Mouse (Mus musculus): ENCODE results near the gene Cdhr2. TPM values are rescaled to one million over a fixed set of nuclear protein-coding genes. Genes with fewer than 3 reads are reported as not detected.

The Cdhr2 gene
- not detected in 2 replicates for total RNA-seq (2012; rRNA removed)
- not detected for polyA plus RNA-seq (2012; ENCODE audit: insufficient read depth in 1 of 2, insufficient read length in 2 of 2, low read depth in 1 of 2, low replicate concordance in 2 of 2, missing spikeins in 1 of 2)

DNA sequence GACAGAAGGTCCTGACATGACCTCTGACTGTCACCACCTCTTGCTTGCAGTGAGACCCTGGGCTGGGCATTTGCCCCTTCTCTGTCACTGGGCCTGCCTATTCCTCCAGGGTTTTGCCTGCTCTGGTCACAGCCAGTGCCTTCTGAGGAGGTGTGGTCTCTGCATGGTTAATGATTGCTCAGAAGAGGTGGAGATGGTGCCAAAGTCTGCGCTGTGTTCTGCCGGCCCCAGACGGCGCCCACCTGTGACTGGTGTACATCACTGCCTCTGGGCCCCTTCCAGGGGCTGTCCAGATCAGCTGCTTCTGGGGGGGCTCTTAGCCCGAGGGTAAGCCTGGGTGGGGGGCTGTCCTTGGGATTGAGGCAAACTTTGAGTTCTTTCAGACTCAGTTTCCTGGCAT, at the start of gene Cdhr2:
Gene Cdhr2, plus strand, starts transcription at position 219 of the 400 bp plus-strand sequence.
- Histone ChIP-seq H3K4me1 (ENCODE audit: control insufficient read depth in 1 of 2, insufficient read depth in 2 of 2, low read length in 2 of 2) (no peaks in the 10 kb centered on the region), H3K4me3 (ENCODE audit: control insufficient read depth in 1 of 2, insufficient read depth in 1 of 2, low read depth in 2 of 2, low read length in 2 of 2) (no peak within 1 kb of the TSS), H3K27ac (ENCODE audit: control insufficient read depth, low read depth, low read length) (no peak within 1 kb of the TSS), H3K9me3 (replicated peaks; ENCODE audit: insufficient read depth, low read length) (no peaks in the 10 kb centered on the region), H3K36me3 (ENCODE audit: control insufficient read depth in 1 of 2, insufficient read depth in 2 of 2, low read length in 2 of 2) (no peaks in the 10 kb centered on the region), H3K27me3 (ENCODE audit: control insufficient read depth in 1 of 2, insufficient read depth in 2 of 2, low read length in 2 of 2) (no peaks in the 10 kb centered on the region; a peak in 2 of 4 replicates), H3K9ac (ENCODE audit: control insufficient read depth, low read depth, low read length, poor library complexity, severe bottlenecking) (no peak within 1 kb of the TSS), H3K79me2 (ENCODE audit: control insufficient read depth, insufficient read depth, low read length, poor library complexity) (no peaks in the 10 kb centered on the region)
- DNase-seq (ENCODE audit: low read depth, low spot score) = no peak
- TF ChIP-seq ZC3H11A (IDR thresholded peaks at IDR 0.05; ENCODE audit: low read depth, low read length) = no peak
- no peak for TF ChIP-seq SIN3A (IDR thresholded peaks at IDR 0.05; ENCODE audit: low read length)
- no peak for TF ChIP-seq ETS1 (IDR thresholded peaks at IDR 0.05; ENCODE audit: low read depth, low read length)
- TF ChIP-seq TBP (IDR thresholded peaks at IDR 0.05; ENCODE audit: low read depth, low read length) = no peak
- TF ChIP-seq GATA1 (IDR thresholded peaks at IDR 0.05; ENCODE audit: low read depth, low read length) = no peak
- TF ChIP-seq JUND (IDR thresholded peaks at IDR 0.05; ENCODE audit: low read depth, low read length) = no peak
- TF ChIP-seq SMC3 (IDR thresholded peaks at IDR 0.05; ENCODE audit: low read depth, low read length) = no peak
- TF ChIP-seq CTCF (IDR thresholded peaks at IDR 0.05 in 2 of 3, conservative IDR thresholded peaks at IDR 0.05 in 1 of 3; ENCODE audit: control insufficient read depth in 1 of 3, insufficient read depth in 1 of 3, low read depth in 2 of 3, low read length in 3 of 3, poor library complexity in 1 of 3, severe bottlenecking in 1 of 3) = no peak
- no peak for TF ChIP-seq RAD21 (IDR thresholded peaks at IDR 0.05; ENCODE audit: low read depth, low read length)
- TF ChIP-seq CHD2 (IDR thresholded peaks at IDR 0.05; ENCODE audit: low read length) = no peak
- TF ChIP-seq BHLHE40 (IDR thresholded peaks at IDR 0.05; ENCODE audit: borderline replicate concordance, low read depth, low read length) = no peak
- TF ChIP-seq TAL1 (IDR thresholded peaks at IDR 0.05; ENCODE audit: low read length) = no peak

DNA sequence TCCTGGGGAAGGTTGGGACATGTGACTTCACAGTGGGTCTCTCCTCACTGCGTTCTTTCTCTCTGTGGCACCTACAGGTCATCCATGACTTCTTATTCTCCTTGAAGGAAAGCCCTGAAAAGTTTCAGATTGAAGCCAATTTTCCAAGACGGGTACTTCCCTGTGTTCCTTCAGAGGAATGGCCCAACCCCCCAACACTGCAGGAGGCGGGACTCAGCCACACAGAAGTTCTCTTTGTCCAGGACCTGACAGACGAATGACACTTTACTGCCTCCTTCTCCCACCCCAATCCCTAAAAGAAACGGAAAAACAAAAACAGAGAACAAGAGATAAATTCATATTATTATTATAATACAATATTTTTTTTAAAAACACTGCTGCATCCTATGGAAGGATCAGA, 40.4 kb upstream of the Cdhr2 start:
- TF ChIP-seq MXI1 (IDR thresholded peaks at IDR 0.05; ENCODE audit: low read depth, low read length) (no peak), MEF2A (IDR thresholded peaks at IDR 0.05; ENCODE audit: extremely low read depth, insufficient replicate concordance, low read depth, low read length, poor library complexity, severe bottlenecking) (no peak), UBTF (IDR thresholded peaks at IDR 0.05; ENCODE audit: borderline replicate concordance, insufficient read depth, low read depth, low read length) (no peak), POLR2A (IDR thresholded peaks at IDR 0.05; ENCODE audit: control insufficient read depth in 1 of 2, insufficient read depth in 1 of 2, low read depth in 1 of 2, low read length in 2 of 2, poor library complexity in 1 of 2) (no peak), CHD2 (IDR thresholded peaks at IDR 0.05; ENCODE audit: low read length) (no peak), ZMIZ1 (IDR thresholded peaks at IDR 0.05; ENCODE audit: low read depth, low read length) (no peak), POLR2AphosphoS2 (IDR thresholded peaks at IDR 0.05; ENCODE audit: low read length) (no peak), POLR2AphosphoS5 (IDR thresholded peaks at IDR 0.05; ENCODE audit: borderline replicate concordance, low read depth, low read length) (no peak), MYC (IDR thresholded peaks at IDR 0.05; ENCODE audit: low read depth, low read length) (no peak), CHD1 (IDR thresholded peaks at IDR 0.05; ENCODE audit: low read depth, low read length) (no peak), MYB (IDR thresholded peaks at IDR 0.05; ENCODE audit: low read depth, low read length) (no peak), NELFE (IDR thresholded peaks at IDR 0.05; ENCODE audit: low read depth, low read length) (no peak), GABPA (IDR thresholded peaks at IDR 0.05; ENCODE audit: low read depth, low read length) (no peak), TCF12 (IDR thresholded peaks at IDR 0.05; ENCODE audit: low read depth, low read length) (no peak), MAZ (IDR thresholded peaks at IDR 0.05; ENCODE audit: low read depth, low read length) (no peak), ZNF384 (IDR thresholded peaks at IDR 0.05; ENCODE audit: low read depth, low read length) (no peak), RAD21 (IDR thresholded peaks at IDR 0.05; ENCODE audit: low read depth, low read length) (no peak)
- DNase-seq (ENCODE audit: low read depth, low spot score) = no peak
- peaks cover 0 to 12% of the 10 kb centered on the region in 2 experiments; a peak in 2 of 4 replicates for H3K36me3 ChIP-seq (ENCODE audit: control insufficient read depth in 1 of 2, insufficient read depth in 2 of 2, low read length in 2 of 2)

More for the DNA sequence above, 40.4 kb upstream of the Cdhr2 start:
- Histone ChIP-seq H3K27ac (ENCODE audit: control insufficient read depth, low read depth, low read length) (no peak overlapping the region), H3K27me3 (ENCODE audit: control insufficient read depth in 1 of 2, insufficient read depth in 2 of 2, low read length in 2 of 2) (no peaks in the 10 kb centered on the region), H3K4me1 (ENCODE audit: control insufficient read depth in 1 of 2, insufficient read depth in 2 of 2, low read length in 2 of 2) (no peaks in the 10 kb centered on the region), H3K4me3 (ENCODE audit: control insufficient read depth in 1 of 2, insufficient read depth in 1 of 2, low read depth in 2 of 2, low read length in 2 of 2) (no peak overlapping the region), H3K79me2 (ENCODE audit: control insufficient read depth, insufficient read depth, low read length, poor library complexity) (no peaks in the 10 kb centered on the region), H3K9ac (ENCODE audit: control insufficient read depth, low read depth, low read length, poor library complexity, severe bottlenecking) (no peak overlapping the region), H3K9me3 (replicated peaks; ENCODE audit: insufficient read depth, low read length) (no peaks in the 10 kb centered on the region)

All from MEL (cell line).